Mouse (Mus musculus) cortical plate, adult 2 months (tissue): ENCODE data around the gene Crlf3.

Source experiments
- CTCF ChIP-seq: fragments of 200-500 bp; IDR thresholded peaks from 2 replicates; pipeline ENCODE4 v1.5.1; 2011; ENCODE audit warnings: mild to moderate bottlenecking, control low read depth, low read length; ENCODE audit not compliant: insufficient read depth; ENCODE audit errors: extremely low read depth
- POLR2A ChIP-seq: fragments of 200-500 bp; IDR thresholded peaks from 2 replicates; pipeline ENCODE4 v1.6.1; 2011; ENCODE audit warnings: mild to moderate bottlenecking, low read length, control low read depth; ENCODE audit not compliant: insufficient read depth; ENCODE audit errors: extremely low read depth

- no peak for TF ChIP-seq CTCF
- no peak for TF ChIP-seq POLR2A
Measured at GRCm38 (mm10) chr11:80069815-80070214, 11.0 kb downstream of the Crlf3 start.
